Mouse (Mus musculus): ENCODE results near the gene Doc2b. TPM values are rescaled to one million over a fixed set of nuclear protein-coding genes. Genes with fewer than 3 reads are reported as not detected.

Doc2b gene
- polyA plus RNA-seq, 1 experiment = 1.5 TPM

GRCm38 (mm10) chr11:75727168-75727567 is 68.7 kb downstream of the Doc2b start:
- TF ChIP-seq POLR2A (IDR thresholded peaks at IDR 0.05; ENCODE audit: low read depth, low read length) (no peak), CTCF (IDR thresholded peaks at IDR 0.05; ENCODE audit: borderline replicate concordance, insufficient read depth, low read length) (no peak)
- Histone ChIP-seq H3K4me1 (ENCODE audit: control insufficient read depth, insufficient read depth, low read length) (no peaks in the 10 kb centered on the region; the same call in 1 of the 2 replicates), H3K27ac (ENCODE audit: insufficient read depth, low read length) (no peak overlapping the region), H3K4me3 (ENCODE audit: insufficient read depth, low read length) (no peak overlapping the region)

- H3K27ac ChIP-seq (ENCODE audit: insufficient read depth, low read length) = no peak overlapping the region
- H3K4me1 ChIP-seq (ENCODE audit: control insufficient read depth, insufficient read depth, low read length) = no peaks in the 10 kb centered on the region
- H3K4me3 ChIP-seq (ENCODE audit: insufficient read depth, low read length) = no peak overlapping the region
- no peak for TF ChIP-seq POLR2A (IDR thresholded peaks at IDR 0.05; ENCODE audit: low read depth, low read length)
- no peak for TF ChIP-seq CTCF (IDR thresholded peaks at IDR 0.05; ENCODE audit: borderline replicate concordance, insufficient read depth, low read length)
These were observed 73.5 kb downstream of the Doc2b start for GRCm38 (mm10) chr11:75722339-75722738.

Other genes with a start within 250 kb of the Doc2b start
- 160 and 204 TPM in 2 replicates for gene Pitpna, start 208.0 kb downstream of the Doc2b start, polyA plus RNA-seq (2011; ENCODE audit: insufficient read length, low read depth, missing spikeins)
- gene Inpp5k, start 165.1 kb downstream of the Doc2b start, polyA plus RNA-seq (2011; ENCODE audit: insufficient read length, low read depth, missing spikeins) = 15.2 and 17.8 TPM in 2 replicates
- 169 and 247 TPM in 2 replicates for gene Myo1c, start 145.5 kb downstream of the Doc2b start, polyA plus RNA-seq (2011; ENCODE audit: insufficient read length, low read depth, missing spikeins)
- gene Crk, start 116.8 kb downstream of the Doc2b start, polyA plus RNA-seq (2011; ENCODE audit: insufficient read length, low read depth, missing spikeins) = 133 TPM in 2 replicates
- 662 and 701 TPM in 2 replicates for gene Ywhae, start 63.2 kb downstream of the Doc2b start, polyA plus RNA-seq (2011; ENCODE audit: insufficient read length, low read depth, missing spikeins)
- 0.47 and 0.82 TPM in 2 replicates for gene Rph3al, start 142.4 kb upstream of the Doc2b start, polyA plus RNA-seq (2011; ENCODE audit: insufficient read length, low read depth, missing spikeins)
- gene 1700016K19Rik, start 203.9 kb upstream of the Doc2b start, polyA plus RNA-seq (2011; ENCODE audit: insufficient read length, low read depth, missing spikeins) = not detected in 2 replicates
- 67.5 and 82.6 TPM in 2 replicates for gene Rflnb, start 231.7 kb upstream of the Doc2b start, polyA plus RNA-seq (2011; ENCODE audit: insufficient read length, low read depth, missing spikeins)

Measured in embryonic fibroblast, embryonic 13.5 days (primary cell).